Mouse (Mus musculus) stomach, postnatal 0 days (tissue): ENCODE results near the gene Ppm1d.
A peak's percentile ranks its signal among the peaks of the same experiment; 100 is the strongest.

ENCODE experiments used
- CTCF ChIP-seq: IDR thresholded peaks from 2 replicates; pipeline ENCODE4 v1.5.1; 2016; ENCODE audit warnings: antibody characterized with exemption, low read depth, mild to moderate bottlenecking, moderate library complexity
- EP300 ChIP-seq: optimal IDR thresholded peaks from 2 replicates; pipeline ENCODE3; 2016; ENCODE audit warnings: antibody characterized with exemption

GRCm38 (mm10) chr11:85380046-85380445 lies 69.0 kb downstream of the Ppm1d start:
- TF ChIP-seq CTCF (peak; percentile 19; the same call in 1 of the 2 replicates), EP300 (no peak)
